Mouse (Mus musculus) adrenal gland, postnatal 25 days (tissue): ENCODE results near the gene Xirp1. TPM values are rescaled to one million over a fixed set of nuclear protein-coding genes. Genes with fewer than 3 reads are reported as not detected.

ENCODE experiments used
- DNase-seq: peaks from one replicate; pipeline ENCODE4 v3.0.0; 2021; ENCODE audit warnings: mixed read lengths
- total RNA-seq: library from RNA; stranded (reverse); gene quantifications from 2 replicates; pipeline ENCODE4 v1.2.3, GENCODE M21; 2021

Gene Xirp1
- total RNA-seq, 1 experiment from 2014 or later = 0.12 TPM

DNA sequence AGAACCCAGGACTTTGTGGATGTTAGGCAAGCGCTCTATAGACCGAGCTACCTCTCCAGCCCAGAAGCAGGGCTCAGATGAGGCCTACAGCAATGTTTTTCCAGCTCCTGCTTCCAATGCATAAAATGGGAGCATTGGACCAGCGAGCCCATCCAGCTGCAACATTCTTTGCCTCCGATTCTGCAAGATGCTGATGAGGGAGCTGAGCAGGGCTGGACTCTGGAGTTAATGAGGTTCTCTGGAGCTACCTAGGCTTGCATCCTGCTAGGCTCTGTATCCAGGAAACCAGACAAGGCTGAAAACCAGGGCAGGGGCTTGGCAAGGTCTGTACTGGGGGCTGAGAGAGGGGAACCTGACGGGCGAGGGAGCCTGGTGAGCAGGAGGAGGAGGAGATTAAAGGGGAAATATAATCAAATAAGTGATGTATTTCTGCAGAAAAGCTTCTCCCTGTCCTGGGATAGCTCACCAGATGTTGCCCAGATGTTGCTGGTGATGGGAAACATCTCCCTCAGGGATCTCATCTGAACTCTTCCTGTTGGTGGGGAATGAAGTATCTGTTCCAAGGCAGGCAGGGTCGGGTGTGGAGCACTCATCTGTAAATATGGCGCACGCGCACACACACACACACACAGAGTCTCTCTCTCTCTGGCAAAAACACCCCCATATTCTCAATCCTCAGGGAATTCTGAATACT is 37.4 kb downstream of the Xirp1 start:
- DNase-seq = no peak

DNA sequence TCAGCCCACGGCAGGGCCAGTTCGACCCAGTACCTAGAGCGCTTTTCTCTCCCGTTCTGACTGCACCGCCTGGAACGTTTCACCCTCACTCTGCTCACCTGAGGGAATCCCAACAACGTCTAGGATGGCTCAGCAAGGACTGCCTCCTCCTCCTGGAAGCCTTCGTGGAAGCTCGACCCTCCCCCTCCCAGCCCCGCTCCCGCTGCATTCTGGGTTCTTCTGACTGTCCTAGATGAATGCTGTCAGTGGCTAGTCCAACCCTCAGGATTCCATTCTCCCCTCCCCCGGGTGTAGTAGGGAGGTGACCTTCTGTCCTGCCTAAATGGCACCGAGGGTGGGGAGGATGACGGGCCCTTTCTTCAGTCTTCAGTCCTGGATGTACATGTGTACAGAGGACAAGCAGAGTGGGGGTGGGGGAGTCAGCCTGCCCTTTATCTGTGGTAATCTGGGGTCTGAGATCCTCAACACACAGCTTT is 38.8 kb downstream of the Xirp1 start, which contains the start of gene Csrnp1:
Gene Csrnp1 (minus strand): TSS at position 123 of the 476 bp plus-strand sequence.
- DNase-seq = no peak

DNA sequence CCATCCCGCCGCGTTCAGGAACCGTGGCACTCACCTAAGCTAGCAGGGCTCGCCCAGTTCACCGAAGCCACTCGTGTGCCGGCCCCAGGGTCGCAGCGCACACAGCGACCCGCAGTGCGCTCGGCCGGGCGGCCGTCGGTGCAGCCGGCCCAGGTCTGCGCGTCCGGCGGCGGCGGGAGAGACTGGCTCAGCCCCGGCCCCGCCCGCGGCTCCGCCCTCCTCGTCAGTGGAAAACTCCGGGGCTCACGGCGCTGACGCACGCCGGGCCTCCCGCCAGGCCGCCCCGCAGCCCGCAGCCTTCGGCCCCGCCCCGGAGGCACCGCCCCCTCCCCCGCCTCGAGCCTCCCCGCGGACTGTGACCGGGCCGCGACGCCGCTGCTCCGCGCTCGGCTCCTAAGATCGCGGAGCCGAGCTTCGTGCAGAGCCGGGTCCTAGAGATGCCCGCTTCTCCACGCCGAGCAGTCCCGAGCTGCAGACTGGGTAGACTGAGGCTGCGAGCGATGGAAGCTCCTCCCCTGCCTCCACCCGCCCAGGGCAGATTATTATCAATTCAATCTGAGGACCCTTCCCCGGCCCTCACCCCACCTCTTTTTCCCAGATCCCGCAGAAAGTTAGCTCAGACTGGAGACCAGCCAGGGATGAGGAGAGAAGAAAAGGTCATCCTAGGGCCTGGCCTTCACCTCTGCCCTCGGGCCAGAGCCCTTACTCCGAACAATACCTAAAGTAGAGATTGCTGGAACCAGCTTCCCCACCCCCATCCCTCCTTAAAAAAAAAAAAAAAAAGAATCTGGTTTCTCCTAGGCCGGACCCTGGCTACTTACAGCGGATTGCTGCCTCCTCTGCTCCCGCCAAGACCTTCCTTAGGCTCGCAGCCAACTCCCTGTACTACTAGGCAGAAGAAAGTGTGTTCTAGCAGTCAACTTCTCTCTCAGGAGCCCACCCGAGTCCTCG is 39.5 kb downstream of the Xirp1 start:
- peak; percentile 97 for DNase-seq

DNA sequence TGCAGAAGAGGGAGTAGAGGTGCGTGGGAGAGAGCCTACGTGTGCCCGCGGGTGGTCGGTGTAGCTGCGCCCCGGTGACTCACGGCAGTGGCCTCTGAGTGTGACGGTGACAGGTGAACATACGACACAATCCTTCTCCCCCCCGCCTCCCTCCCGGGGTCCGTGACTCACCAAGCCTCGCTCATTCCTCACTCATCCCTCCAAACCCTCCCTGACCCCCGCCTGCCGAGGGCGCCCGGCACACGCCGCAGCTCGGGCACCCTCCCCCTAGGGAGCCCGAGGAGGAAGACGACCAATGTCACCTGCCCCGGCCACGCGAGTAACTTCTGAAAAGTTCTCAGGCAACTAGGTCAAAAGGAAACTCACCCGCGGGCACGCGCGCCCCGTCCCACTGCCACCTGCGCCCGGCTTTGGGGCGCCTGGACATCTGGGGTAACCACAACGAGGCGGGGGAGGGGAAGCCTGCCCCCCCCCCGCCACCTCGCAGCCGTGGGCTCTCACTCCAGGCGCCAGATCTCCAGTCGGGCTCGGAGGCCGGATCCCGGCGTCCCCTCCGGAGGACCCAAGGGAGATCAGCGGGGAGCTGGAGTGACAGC is 40.3 kb downstream of the Xirp1 start:
- DNase-seq = peak; percentile 73

DNA sequence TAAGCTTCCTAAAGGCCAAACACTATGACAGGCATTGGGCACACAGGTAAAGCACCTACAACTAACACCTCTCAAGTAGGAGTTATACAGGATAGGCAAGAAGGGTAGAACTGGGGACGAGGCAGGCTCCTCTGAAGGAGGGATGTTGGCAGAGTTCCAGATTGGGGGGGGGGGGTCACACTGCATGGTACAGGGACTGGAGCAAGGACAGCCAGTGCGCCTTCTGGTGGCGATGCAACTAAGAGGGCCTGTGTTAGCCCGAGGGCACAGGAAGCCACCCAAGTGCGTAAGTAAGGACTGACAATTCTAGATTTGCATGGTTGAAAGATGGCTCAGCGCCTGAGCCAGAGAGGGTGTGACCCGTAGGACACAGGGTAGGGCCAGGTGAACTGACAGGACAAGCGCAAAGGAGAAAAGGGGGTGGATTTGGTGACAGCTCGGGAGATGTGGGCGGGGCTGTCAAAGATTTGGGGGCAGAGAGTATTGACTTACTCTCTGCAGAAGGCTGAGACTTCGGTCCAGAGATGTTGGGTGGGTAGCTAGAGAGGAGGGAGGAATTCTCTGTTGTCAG is 41.1 kb downstream of the Xirp1 start:
- DNase-seq = peak; percentile 46

DNA sequence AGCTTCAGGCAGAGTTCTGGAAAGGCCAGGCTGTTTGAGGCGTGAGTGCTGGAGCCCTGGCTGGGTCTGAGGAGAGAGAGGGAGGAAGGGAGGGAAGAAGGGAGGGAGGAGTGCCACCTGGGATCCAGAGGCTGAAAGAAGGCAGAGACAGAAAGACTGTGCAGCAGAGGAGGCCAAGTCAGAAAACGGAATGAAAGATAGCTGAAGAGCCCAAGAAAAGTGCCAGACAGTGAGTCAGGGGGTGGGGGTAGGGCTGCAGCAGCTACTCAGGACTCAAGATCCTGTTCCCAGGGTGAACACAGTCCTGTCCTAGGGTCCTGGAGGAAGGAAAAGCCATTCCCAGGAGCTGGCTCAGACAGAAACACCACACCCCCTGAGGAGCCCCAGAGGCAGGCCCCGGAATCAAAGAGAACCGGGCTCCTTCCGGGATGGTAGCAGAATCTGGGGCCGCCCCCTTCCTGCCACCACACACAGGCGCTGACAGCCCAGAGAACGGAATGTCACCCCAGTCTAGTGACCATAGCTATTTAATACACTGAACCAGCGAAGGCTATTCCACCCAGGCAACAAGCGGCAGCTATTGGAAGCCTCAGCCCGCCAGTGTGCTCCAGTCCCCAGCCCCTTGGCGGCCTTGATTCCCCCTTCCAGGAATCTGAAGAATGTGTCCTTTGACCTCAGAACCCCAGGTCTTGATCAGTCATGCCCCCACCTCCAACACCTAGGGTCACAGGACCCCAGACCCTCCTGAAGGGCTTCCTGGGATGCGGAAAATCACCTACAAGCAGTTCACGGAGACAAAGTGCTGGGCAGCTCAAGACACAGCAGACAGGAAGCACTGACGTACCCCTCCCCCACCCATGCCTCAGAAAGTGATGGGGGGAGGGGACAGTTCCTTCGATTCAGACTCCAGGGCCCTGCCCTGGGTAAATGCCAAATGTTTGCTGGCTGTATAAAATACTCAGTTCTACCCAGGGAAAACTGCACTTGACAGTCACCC is 41.9 kb downstream of the Xirp1 start:
- DNase-seq = peak; percentile 59

DNA sequence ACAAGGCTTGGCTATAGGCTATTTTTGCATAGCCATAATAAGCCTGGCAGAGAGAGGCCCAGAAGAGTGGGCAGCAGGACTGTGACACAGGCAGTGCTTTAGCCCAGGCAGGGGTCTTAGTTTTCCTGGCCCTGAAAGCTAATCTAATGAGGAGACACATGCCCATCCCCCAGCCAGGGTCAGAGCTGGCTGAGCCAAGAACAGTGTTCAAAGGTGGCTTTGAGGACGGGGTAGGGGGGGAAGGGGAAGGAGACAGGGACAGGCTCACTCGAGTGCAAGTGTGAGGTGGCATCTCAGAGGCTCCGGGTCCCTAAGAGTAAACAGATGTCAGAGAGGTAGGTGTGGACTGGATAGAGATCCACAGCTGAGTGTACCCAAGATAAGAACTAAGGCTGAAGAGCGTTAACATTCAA is 42.6 kb downstream of the Xirp1 start:
- DNase-seq = no peak

DNA sequence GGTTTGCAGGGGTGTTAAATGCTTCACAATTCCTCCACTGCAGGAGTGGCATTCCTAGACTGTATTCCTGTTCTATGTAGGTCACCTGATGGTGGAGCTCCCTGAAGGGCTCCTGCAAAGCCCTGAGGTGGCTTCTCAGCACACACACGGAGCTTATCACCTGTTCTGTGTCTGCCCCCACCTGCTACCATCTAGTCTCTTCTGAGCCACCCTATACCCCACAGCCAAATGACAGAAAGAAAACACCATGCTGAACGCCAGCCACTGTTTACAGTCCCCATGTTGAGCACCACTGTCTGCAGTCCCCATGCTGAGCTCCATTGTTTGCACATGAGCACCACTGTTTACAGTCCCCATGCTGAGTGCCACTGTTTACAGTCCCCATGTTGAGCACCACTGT is 43.6 kb downstream of the Xirp1 start:
- DNase-seq = no peak

DNA sequence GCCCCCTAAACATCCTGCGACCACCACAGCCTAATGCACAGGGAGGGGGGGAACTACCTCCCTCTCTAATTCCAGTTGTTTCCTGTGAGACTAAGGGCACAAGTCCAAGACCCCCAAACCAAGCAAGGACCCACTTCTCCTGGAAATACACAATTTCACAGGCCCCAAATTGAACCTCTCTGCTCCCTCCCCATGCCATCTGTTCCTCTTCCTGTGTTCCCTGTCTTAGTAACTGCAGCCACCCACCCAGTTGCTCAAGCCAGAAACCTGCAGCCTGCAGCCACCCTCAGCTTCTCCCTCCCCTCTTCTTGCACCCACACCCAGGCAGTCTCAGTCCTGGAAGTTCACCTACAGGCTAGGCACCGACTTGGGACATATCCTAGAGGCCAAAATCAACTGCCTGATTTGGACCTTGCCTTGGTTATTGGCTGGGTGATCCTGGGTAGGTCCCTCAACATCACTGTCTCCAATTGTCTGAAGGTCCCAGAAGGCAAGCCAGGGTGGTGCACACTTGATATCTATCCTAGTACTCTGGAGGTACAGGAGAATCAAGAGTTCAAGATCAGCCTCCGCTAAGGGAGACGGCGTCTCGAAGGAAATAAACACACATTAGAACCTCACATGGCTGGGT is 44.5 kb downstream of the Xirp1 start:
- no peak for DNase-seq

DNA sequence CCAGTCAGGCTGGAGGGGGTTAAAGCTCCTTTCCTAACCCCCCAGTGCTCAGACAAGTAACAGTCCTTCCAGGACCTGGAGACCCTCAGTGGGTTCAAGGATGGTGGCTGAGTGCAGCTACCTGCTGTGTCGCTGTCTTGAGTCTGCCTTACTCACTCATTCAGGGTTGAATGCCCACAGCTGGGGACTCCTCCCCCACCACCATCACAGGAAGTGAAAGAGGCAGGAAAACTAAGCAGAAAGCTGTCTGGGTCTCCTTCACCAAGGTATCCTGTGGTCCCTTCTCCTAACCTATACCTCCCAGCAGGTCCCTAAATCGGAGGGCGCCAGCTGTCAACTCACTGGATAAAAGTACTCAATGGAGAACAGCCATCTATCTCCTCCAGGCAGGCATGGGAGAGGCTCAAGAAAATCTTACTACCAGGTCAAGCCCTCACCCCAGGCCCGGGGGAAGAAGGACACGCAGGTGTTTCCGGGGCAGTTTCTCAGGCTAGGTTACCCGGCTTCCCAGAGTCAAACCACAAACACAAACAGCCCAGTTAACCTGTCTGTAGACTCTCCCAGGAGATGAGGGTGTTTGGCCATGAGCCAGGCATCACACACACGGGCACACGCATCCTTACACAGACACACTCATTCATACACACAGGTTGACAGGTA is 45.1 kb downstream of the Xirp1 start:
- DNase-seq = no peak

DNA sequence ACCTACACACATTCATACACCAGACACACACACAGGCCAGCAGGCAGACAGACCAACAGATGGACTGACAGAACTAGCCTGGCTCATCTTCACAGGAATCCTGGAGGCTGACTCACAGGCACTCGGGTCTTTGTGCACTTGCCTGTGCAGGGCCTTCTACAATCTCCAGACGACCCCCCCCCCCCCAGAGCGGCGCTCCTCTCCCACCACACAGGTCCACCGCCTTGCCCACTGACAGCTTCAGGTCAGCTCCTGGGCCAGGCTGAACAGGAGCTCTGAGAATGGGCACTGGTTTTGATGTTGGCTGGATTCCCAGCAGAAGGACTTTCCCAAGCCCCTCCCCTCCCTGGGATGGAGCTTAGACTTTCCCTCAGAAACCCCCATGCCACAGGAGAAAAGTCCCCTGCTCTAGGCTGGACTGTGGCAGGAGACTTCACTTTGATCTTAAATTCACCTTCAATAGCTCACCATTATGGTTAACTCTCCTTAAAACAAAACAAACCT is 45.8 kb downstream of the Xirp1 start:
- DNase-seq = no peak

DNA sequence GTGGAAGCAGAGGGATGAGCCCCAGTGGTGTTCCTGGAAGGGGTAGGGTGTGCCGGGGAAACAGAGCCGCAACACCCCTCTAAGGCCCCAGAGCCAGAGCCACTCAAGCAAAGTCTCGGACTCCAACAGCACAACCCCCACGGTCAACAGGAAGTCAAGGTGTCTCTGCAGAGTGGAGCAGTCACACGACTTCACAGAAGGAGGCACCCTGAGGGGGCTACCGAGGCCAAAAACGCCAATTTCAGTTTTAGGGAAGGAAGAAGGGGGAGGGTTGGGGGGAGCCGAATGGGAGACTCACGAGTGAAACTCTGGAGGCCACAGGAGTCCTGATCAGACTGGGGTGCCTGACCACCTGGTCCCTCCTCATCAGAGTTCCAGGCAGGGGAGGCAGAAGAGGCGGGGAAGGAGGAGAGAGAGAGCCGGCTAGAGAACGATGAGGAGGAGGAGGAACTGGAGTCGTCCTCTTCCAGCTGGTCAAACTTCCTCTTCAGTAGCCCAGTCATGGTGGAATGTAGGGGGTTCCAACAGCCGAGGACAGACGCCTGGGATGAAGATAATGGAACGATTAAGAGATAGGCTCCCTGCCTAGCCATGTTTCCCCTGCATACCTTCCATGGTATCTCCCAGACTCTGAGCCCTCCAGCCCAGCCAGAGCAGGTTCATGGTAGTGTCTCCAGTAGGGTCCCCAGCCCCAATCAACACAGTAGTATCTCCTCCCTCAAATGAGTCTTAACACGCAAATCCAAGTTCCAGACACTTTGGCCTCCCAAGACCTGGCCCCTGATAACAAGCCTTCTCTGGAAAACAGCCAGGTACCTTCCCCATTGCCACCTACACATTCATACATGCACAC is 46.5 kb downstream of the Xirp1 start:
- DNase-seq = no peak

DNA sequence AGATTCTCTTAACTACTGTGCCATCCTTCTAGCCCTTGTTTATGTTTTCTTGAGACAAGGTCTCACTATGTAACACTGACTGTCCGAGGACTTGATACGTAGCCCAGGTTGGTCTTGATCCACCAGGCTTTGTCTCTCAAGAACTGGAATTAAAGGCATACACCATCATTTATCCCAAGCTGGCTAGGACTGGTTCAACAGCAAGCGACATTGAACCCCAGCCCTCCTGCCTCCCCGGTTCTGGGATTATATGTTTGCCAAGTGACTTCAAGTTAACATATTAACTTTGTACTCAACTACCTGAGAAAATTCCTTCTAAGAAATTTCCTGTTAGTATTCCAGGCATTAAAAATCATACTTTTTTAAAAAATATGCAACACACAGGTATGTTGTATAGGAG is 48.1 kb downstream of the Xirp1 start:
- DNase-seq = no peak

DNA sequence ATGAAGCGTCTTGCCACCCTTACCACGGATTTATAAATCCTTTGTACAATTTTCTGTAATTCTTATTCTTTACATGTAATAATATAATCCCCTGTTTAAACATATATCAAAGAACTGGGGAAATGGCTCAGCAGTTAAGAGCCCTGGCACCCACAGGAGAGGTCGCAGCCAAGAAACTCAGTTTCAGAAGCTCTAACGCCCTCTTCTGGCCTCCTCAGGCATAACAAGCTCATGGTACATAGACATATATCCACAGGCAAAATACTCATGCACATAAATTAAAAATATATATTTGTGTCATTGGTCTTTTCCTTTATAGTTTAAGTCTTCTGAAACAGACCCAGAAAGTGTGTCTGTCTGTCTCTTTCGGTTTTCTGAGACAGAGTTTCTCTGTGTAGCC is 48.8 kb downstream of the Xirp1 start:
- no peak for DNase-seq

DNA sequence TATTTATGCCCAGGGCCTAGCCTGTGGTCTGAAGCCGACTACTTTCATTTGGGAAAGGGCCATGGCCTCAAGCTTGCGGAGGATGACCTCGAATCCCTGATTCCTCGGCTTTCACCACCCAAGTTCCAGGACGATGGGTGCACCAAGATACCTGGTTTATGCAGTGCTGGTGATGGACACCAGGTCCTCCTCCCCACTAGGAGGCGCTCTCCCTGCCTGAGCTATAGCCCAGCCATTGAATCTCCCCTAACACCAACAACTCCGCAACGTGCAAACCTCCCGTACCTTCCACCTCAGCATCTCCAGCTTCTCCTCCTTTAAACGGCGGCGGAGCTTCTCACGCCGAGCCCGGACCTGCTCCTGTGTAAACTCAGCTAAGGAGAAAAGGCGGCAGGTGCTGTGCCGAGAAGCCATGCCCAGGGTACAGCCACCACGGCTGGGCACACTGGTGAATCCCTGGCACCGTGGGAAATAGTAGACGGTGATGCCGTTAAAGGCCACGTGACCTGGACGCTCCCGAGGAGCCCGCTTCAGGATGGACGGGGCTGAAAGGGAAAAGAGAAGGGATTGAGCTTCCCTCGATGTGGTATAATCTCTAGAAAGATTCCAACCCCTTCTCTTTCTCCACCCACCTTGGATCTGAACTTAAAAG is 49.4 kb downstream of the Xirp1 start:
- no peak for DNase-seq

DNA sequence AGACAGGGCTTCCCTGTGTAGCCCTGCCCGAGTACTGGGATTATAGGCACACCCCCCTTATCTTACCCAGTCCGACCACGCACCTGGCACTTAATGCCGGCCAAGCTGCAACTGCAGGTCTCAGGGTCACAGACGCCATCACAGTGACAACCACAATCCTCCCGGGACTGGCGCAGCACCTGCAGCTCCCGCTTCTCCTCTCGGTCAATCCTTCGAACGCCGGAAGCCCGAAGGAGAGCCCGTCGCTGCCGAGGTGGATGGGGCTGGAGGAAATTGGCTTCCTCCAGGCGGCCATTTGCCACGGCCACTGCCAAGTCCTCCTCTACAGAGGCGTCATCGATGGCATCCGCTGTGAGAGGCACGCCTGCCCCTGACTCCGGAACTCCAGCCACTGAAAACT is 50.1 kb downstream of the Xirp1 start:
- DNase-seq = no peak

DNA sequence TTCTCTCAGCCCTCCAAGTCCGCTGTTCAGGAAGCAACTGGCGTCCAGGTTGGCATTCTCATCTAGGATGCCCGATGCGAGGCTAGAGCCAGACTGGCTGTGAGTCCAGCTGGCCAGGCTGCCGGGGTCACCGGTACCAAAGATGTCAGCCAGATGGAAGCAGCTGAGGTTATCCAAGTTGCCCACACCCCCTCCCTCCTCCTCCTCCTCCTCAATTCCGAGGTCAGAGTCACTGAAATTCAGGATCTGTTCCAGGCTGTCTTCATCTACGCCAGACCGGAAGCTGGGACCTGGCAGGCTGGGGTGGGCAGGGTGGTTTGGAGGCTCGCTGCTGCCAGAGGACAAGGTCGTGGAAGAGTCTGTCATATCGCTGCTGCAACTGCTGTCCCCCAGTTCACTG is 50.8 kb downstream of the Xirp1 start:
- DNase-seq = peak; percentile 22

DNA sequence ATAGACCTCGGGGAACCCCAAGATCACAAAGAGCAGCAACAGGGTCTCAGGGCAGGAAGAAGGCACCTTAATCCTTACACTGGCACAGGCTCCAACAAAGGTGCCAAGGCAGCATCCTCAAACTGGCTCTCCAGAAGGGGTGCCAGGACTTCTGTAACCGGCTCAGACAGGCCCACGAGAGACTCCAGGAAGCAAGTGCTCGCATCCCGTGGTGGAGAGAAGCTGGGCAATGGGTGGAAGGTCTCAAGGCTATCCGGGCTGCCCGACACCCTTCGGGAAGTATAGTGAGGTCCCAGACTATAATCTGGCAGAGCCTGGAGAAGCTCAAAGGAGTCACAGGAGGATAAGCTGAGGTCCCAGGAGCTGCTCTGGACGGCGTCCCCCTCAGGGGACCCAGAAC is 51.2 kb downstream of the Xirp1 start:
- DNase-seq = no peak
